In genomic region chr8:92506436-92506835, GRCm38 (mm10) we compare ENCODE assay signal across 18 mouse cellular contexts.
A peak's percentile ranks its signal among the peaks of the same experiment; 100 is the strongest.
DNase-seq lines count a peak whose midpoint lies in the region; ATAC-seq lines count a peak whose summit lies in the region.
"Had no signal": no experiment of that assay in that cellular context is flagged by ENCODE, and none has a peak within 500 bp of the region (broad histone marks: within the 10 kb centered on the region; RNA-seq: fewer than 3 reads in every experiment).

No protein-coding gene starts in this region.

- no peaks in the 10 kb centered on the region for H3K36me3 ChIP-seq in limb, embryonic 12.5 days
- H3K36me3 ChIP-seq in limb, embryonic 10.5 days = no peaks in the 10 kb centered on the region
- H3K36me3 ChIP-seq: intestine, embryonic 15.5 days; kidney, embryonic 15.5 days; midbrain, embryonic 13.5 days had no signal

- peaks cover 22% of the 10 kb centered on the region for H3K4me1 ChIP-seq in limb, embryonic 12.5 days (replicated peaks)
- H3K4me1 ChIP-seq in limb, embryonic 10.5 days = peaks cover 17% of the 10 kb centered on the region
- H3K4me1 ChIP-seq: intestine, embryonic 15.5 days; midbrain, embryonic 13.5 days had no signal

- no peaks in the 10 kb centered on the region for H3K27me3 ChIP-seq in limb, embryonic 12.5 days
- H3K27me3 ChIP-seq in limb, embryonic 10.5 days (ENCODE audit: low read depth, poor library complexity, severe bottlenecking) = no peaks in the 10 kb centered on the region
- H3K27me3 ChIP-seq: intestine, embryonic 15.5 days; kidney, embryonic 15.5 days; midbrain, embryonic 13.5 days had no signal

- H3K9me3 ChIP-seq in limb, embryonic 12.5 days = peaks cover 5% of the 10 kb centered on the region; the same call in 1 of the 2 replicates
- H3K9me3 ChIP-seq in limb, embryonic 10.5 days (replicated peaks) = no peaks in the 10 kb centered on the region
- H3K9me3 ChIP-seq: intestine, embryonic 15.5 days; kidney, embryonic 15.5 days had no signal

- H3K4me2 ChIP-seq in limb, embryonic 12.5 days = no peak overlapping the region
- H3K4me2 ChIP-seq: hindbrain, embryonic 14.5 days; intestine, embryonic 15.5 days; kidney, embryonic 15.5 days; liver, embryonic 11.5 days; midbrain, embryonic 13.5 days had no signal

- 80% methylated on average over 5 of the region's 5 CpGs for WGBS in limb, embryonic 12.5 days
- WGBS in limb, embryonic 10.5 days = 93% methylated on average over 5 of the region's 5 CpGs

- peak overlapping the region; percentile 41; the same call in 1 of the 2 replicates for H3K27ac ChIP-seq in limb, embryonic 12.5 days
- H3K27ac ChIP-seq in limb, embryonic 10.5 days = no peak overlapping the region
- H3K27ac ChIP-seq: hindbrain, embryonic 14.5 days; intestine, embryonic 15.5 days; kidney, embryonic 15.5 days; midbrain, embryonic 13.5 days had no signal

- no peak overlapping the region for H3K9ac ChIP-seq in limb, embryonic 12.5 days (replicated peaks)
- H3K9ac ChIP-seq: hindbrain, embryonic 14.5 days; intestine, embryonic 15.5 days; kidney, embryonic 15.5 days; midbrain, embryonic 13.5 days had no signal

- DNase-seq in cerebellum, postnatal 14 days = peak; percentile 33 to 66
- DNase-seq in cerebellum, adult 18-20 months = no peak
- no peak for DNase-seq in limb, embryonic 10.5 days (ENCODE audit: low spot score)
- peak; percentile 7 to 22 for DNase-seq in thymus, postnatal 36 days
- DNase-seq in thymus, postnatal 25 days = no peak
- no peak for DNase-seq in Muller cell, postnatal 12 days (ENCODE audit: inconsistent ontology term)
- DNase-seq: gastrocnemius, postnatal 25 days; lung, adult 2 months had no signal

- ATAC-seq in limb, embryonic 12.5 days (ENCODE audit: insufficient number of reproducible peaks, insufficient read depth, low FRiP score, low TSS enrichment, low read depth) = no peak
- ATAC-seq: forebrain, embryonic 14.5 days; intestine, embryonic 15.5 days; midbrain, embryonic 13.5 days; Patski had no signal

- no peak overlapping the region for H3K4me3 ChIP-seq in limb, embryonic 12.5 days (replicated peaks)
- H3K4me3 ChIP-seq in limb, embryonic 10.5 days = no peak overlapping the region
- H3K4me3 ChIP-seq: erythroblast, embryonic 14.5 days; intestine, embryonic 15.5 days; kidney, embryonic 15.5 days; midbrain, embryonic 13.5 days; myocyte had no signal

Comparison
In these comparisons a context has a peak if more than half of its experiments do, and no peak if none do; other contexts are left out.
1. DNase-seq: peak in cerebellum, postnatal 14 days (2 of 2) and thymus, postnatal 36 days (2 of 2); none in cerebellum, adult 18-20 months (0 of 2), limb, embryonic 10.5 days (single experiment), thymus, postnatal 25 days (single experiment) and Muller cell, postnatal 12 days (single experiment).